Mouse (Mus musculus): ENCODE measurements at regions not wholly inside any gene's neighbourhood (a gene's known extent, or its start where the extent isn't known, plus 50 kb on each side); places are given as distances from the start of the nearest gene placed in this dataset.

DNA sequence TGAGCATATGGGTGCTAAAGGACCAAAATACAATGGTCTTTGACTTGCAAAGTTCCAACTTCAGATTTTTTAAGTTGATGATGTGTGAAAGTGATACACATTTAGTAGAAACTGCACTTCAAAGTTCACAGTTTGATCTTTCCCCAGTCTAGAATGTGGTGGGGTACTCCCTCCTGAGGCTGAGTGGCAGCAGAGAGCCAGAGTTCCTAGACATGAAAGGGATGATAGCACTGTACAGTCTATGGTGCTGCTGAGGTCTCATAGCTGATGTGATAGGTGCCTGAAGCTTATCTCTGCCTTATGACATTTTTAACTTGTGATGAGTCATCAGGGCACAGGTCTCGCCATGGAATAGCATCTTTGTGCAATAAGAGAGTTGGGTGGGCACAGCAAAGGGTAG lies 87.9 kb upstream of the Lhcgr start:
- 35% methylated on average over 1 of the region's 1 CpGs for WGBS
- no peaks in the 10 kb centered on the region for H3K36me3 ChIP-seq (replicated peaks; ENCODE audit: control insufficient read depth, insufficient read depth, low read length)
- TF ChIP-seq CTCF (IDR thresholded peaks at IDR 0.05; ENCODE audit: low read depth) (no peak), EP300 (IDR thresholded peaks at IDR 0.05; ENCODE audit: low read depth) (no peak)
- DNase-seq (ENCODE audit: low spot score): no peak
- H3K9ac ChIP-seq (replicated peaks; ENCODE audit: low read depth, low read length): no peak overlapping the region
- H3K27ac ChIP-seq (ENCODE audit: low read depth): no peak overlapping the region
- no peak overlapping the region for H3K4me3 ChIP-seq (ENCODE audit: low read depth, low read length)
- H3K9me3 ChIP-seq (replicated peaks; ENCODE audit: control insufficient read depth, low read length): no peaks in the 10 kb centered on the region
- H3K4me1 ChIP-seq (ENCODE audit: control insufficient read depth, insufficient read depth): no peaks in the 10 kb centered on the region
- no peak for ATAC-seq (ENCODE audit: insufficient read depth, low read depth)
- no peaks in the 10 kb centered on the region for H3K27me3 ChIP-seq (ENCODE audit: control insufficient read depth, insufficient read depth, low read length)
- no peak overlapping the region for H3K4me2 ChIP-seq (ENCODE audit: low read depth, low read length)

DNA sequence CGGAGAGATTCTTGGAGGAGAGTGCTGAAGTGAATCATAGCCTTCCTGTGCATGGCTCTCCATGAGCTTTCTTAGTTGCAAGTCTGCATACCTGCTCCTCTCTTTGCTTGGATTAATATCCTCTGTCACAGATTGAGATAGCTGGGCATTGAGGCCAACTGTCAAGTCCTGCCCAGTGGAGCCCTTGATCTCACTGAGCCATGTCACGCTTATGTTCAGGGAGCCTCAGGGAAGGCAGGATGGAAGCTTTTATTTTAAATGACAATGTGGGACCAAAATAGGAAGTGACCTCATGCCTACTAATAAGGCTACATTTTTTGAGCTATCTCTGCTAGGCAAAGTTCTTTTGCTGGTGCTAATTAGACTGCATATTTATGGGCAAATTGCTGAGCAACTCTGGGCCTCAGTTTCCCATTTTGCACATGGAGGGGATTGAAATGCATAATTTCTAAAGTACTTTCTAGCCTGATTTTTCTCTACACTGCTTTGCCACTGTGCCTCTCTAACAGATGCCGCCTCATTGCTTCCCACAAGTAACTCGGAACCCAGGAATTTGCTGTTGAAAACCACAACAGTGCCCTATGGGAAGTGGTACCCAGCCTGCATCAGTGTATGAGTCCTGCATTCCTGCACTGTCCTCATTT lies 78.7 kb upstream of the Lhcgr start:
- Histone ChIP-seq H3K4me2 (ENCODE audit: low read depth, low read length) (no peak overlapping the region), H3K36me3 (replicated peaks; ENCODE audit: control insufficient read depth, insufficient read depth, low read length) (no peaks in the 10 kb centered on the region), H3K4me3 (ENCODE audit: low read depth, low read length) (no peak overlapping the region), H3K27me3 (ENCODE audit: control insufficient read depth, insufficient read depth, low read length) (no peaks in the 10 kb centered on the region), H3K9me3 (replicated peaks; ENCODE audit: control insufficient read depth, low read length) (no peaks in the 10 kb centered on the region), H3K27ac (ENCODE audit: low read depth) (no peak overlapping the region), H3K9ac (replicated peaks; ENCODE audit: low read depth, low read length) (no peak overlapping the region), H3K4me1 (ENCODE audit: control insufficient read depth, insufficient read depth) (no peaks in the 10 kb centered on the region)
- TF ChIP-seq CTCF (IDR thresholded peaks at IDR 0.05; ENCODE audit: low read depth) (no peak), EP300 (IDR thresholded peaks at IDR 0.05; ENCODE audit: low read depth) (no peak)
- DNase-seq (ENCODE audit: low spot score) (peak; percentile 41), ATAC-seq (ENCODE audit: insufficient read depth, low read depth) (peak; percentile 33; the same call in 1 of the 2 replicates)
- WGBS: 63% methylated on average over 4 of the region's 4 CpGs

DNA sequence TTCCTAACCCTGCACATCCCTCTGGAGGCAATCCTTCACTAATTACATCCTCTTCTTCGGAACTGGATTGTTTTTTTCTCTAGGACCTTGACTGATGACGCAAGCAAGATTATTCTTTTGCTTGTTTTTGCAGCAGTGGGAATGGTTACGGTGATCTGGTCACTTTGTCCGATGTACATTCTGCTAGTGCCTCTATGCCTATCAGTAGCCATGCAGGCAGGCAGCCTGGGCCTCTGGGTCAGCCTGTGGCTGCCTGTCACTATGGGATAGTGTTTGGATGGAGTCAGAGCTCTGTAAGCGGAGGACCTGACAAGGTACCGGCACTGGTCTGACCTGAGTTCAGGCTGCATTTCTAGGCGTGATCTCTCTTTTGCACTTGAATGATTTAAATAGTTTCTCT lies 72.8 kb upstream of the Lhcgr start:
- WGBS: 48% methylated on average over 7 of the region's 7 CpGs
- TF ChIP-seq EP300 (IDR thresholded peaks at IDR 0.05; ENCODE audit: low read depth): no peak
- TF ChIP-seq CTCF (IDR thresholded peaks at IDR 0.05; ENCODE audit: low read depth): no peak
- H3K4me1 ChIP-seq (ENCODE audit: control insufficient read depth, insufficient read depth): no peaks in the 10 kb centered on the region
- no peaks in the 10 kb centered on the region for H3K9me3 ChIP-seq (replicated peaks; ENCODE audit: control insufficient read depth, low read length)
- no peaks in the 10 kb centered on the region for H3K36me3 ChIP-seq (replicated peaks; ENCODE audit: control insufficient read depth, insufficient read depth, low read length)
- no peak overlapping the region for H3K4me2 ChIP-seq (ENCODE audit: low read depth, low read length)
- ATAC-seq (ENCODE audit: insufficient read depth, low read depth): no peak
- no peak for DNase-seq (ENCODE audit: low spot score)
- H3K9ac ChIP-seq (replicated peaks; ENCODE audit: low read depth, low read length): no peak overlapping the region
- H3K27me3 ChIP-seq (ENCODE audit: control insufficient read depth, insufficient read depth, low read length): no peaks in the 10 kb centered on the region
- no peak overlapping the region for H3K4me3 ChIP-seq (ENCODE audit: low read depth, low read length)
- no peak overlapping the region for H3K27ac ChIP-seq (ENCODE audit: low read depth)

DNA sequence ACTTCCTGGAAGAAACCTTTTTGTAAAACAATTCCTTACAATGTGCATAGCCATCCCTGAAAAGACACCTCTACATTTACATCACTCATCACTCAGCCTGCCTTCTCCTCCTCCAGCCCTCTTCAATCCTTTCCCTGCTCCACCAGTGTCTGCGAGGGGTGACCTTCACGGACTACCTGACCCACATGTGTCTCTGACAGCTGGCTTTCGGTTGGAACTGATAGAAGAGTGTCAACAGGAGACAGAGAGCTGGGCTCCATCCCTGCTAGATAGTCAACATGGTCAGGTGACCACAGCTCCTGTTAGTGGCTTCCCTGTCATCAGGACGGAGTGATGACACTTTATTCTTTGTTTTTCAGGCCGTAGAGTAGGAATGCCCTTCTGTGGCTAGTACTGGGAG lies 72.4 kb upstream of the Lhcgr start:
- ATAC-seq (ENCODE audit: insufficient read depth, low read depth): no peak
- WGBS: 26% methylated on average over 5 of the region's 5 CpGs
- Histone ChIP-seq H3K36me3 (replicated peaks; ENCODE audit: control insufficient read depth, insufficient read depth, low read length) (no peaks in the 10 kb centered on the region), H3K27ac (ENCODE audit: low read depth) (no peak overlapping the region), H3K4me2 (ENCODE audit: low read depth, low read length) (no peak overlapping the region), H3K9ac (replicated peaks; ENCODE audit: low read depth, low read length) (no peak overlapping the region), H3K9me3 (replicated peaks; ENCODE audit: control insufficient read depth, low read length) (no peaks in the 10 kb centered on the region), H3K27me3 (ENCODE audit: control insufficient read depth, insufficient read depth, low read length) (no peaks in the 10 kb centered on the region), H3K4me1 (ENCODE audit: control insufficient read depth, insufficient read depth) (no peaks in the 10 kb centered on the region), H3K4me3 (ENCODE audit: low read depth, low read length) (no peak overlapping the region)
- DNase-seq (ENCODE audit: low spot score): no peak
- TF ChIP-seq CTCF (IDR thresholded peaks at IDR 0.05; ENCODE audit: low read depth) (no peak), EP300 (IDR thresholded peaks at IDR 0.05; ENCODE audit: low read depth) (no peak)

DNA sequence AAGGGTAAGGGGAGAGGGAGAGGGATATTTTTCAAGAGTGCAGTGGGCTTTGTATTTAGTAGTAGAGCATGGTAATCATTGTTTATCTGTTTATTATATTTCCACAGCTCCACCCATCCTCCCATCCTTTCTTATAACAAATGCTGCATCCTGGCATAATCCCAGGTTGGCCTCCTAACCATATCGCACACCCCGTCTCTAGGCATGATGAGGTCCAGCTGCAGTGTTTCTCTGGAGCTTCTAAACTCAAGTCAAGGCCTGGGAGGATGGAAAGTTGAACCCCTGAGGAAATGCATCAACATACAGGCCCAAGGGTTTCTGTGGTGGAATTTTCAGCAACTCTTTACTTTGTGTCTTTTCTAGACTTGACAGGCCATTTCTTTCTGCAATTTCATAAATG lies 69.3 kb upstream of the Lhcgr start:
- WGBS: 62% methylated on average over 2 of the region's 2 CpGs
- Histone ChIP-seq H3K9me3 (replicated peaks; ENCODE audit: control insufficient read depth, low read length) (no peaks in the 10 kb centered on the region), H3K27me3 (ENCODE audit: control insufficient read depth, insufficient read depth, low read length) (no peaks in the 10 kb centered on the region), H3K9ac (replicated peaks; ENCODE audit: low read depth, low read length) (no peak overlapping the region), H3K4me3 (ENCODE audit: low read depth, low read length) (no peak overlapping the region), H3K27ac (ENCODE audit: low read depth) (no peak overlapping the region), H3K4me1 (ENCODE audit: control insufficient read depth, insufficient read depth) (no peaks in the 10 kb centered on the region), H3K36me3 (replicated peaks; ENCODE audit: control insufficient read depth, insufficient read depth, low read length) (no peaks in the 10 kb centered on the region), H3K4me2 (ENCODE audit: low read depth, low read length) (no peak overlapping the region)
- DNase-seq (ENCODE audit: low spot score): no peak
- TF ChIP-seq EP300 (IDR thresholded peaks at IDR 0.05; ENCODE audit: low read depth): no peak
- TF ChIP-seq CTCF (IDR thresholded peaks at IDR 0.05; ENCODE audit: low read depth): no peak
- no peak for ATAC-seq (ENCODE audit: insufficient read depth, low read depth)

DNA sequence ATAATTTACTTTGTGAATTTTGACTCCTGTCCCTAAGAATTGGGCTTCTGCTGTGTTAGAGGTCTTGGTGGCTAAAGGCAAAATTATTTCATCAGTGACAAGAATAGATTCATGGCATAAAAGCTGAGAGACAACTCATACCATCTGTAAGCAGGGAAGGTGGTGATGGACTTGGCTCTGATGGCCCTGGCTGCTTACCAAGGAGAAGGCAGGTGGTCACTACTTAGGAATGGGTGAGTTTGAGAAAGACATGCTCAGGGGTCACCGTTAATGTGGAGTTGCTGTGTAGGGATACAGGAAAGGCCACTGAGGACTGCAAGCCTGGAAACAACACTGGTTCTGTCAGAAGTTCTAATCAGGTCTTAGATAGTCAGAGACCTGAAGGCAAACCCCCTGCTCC lies 68.8 kb upstream of the Lhcgr start:
- 61% methylated on average over 1 of the region's 1 CpGs for WGBS
- no peak for DNase-seq (ENCODE audit: low spot score)
- Histone ChIP-seq H3K9me3 (replicated peaks; ENCODE audit: control insufficient read depth, low read length) (no peaks in the 10 kb centered on the region), H3K4me2 (ENCODE audit: low read depth, low read length) (no peak overlapping the region), H3K9ac (replicated peaks; ENCODE audit: low read depth, low read length) (no peak overlapping the region), H3K36me3 (replicated peaks; ENCODE audit: control insufficient read depth, insufficient read depth, low read length) (no peaks in the 10 kb centered on the region), H3K4me3 (ENCODE audit: low read depth, low read length) (no peak overlapping the region), H3K27ac (ENCODE audit: low read depth) (no peak overlapping the region), H3K4me1 (ENCODE audit: control insufficient read depth, insufficient read depth) (no peaks in the 10 kb centered on the region), H3K27me3 (ENCODE audit: control insufficient read depth, insufficient read depth, low read length) (no peaks in the 10 kb centered on the region)
- ATAC-seq (ENCODE audit: insufficient read depth, low read depth): no peak
- TF ChIP-seq CTCF (IDR thresholded peaks at IDR 0.05; ENCODE audit: low read depth) (no peak), EP300 (IDR thresholded peaks at IDR 0.05; ENCODE audit: low read depth) (no peak)

Data from heart, postnatal 0 days (tissue).